Mouse (Mus musculus) lung, postnatal 0 days (tissue): ENCODE results near the gene Urm1.

Source experiments
- CTCF ChIP-seq: IDR thresholded peaks from 2 replicates; pipeline ENCODE4 v1.5.1; 2016; ENCODE audit warnings: antibody characterized with exemption, mild to moderate bottlenecking
- EP300 ChIP-seq: IDR thresholded peaks from 2 replicates; pipeline ENCODE4 v1.6.1; 2016; ENCODE audit warnings: antibody characterized with exemption, mild to moderate bottlenecking, control low read depth

DNA sequence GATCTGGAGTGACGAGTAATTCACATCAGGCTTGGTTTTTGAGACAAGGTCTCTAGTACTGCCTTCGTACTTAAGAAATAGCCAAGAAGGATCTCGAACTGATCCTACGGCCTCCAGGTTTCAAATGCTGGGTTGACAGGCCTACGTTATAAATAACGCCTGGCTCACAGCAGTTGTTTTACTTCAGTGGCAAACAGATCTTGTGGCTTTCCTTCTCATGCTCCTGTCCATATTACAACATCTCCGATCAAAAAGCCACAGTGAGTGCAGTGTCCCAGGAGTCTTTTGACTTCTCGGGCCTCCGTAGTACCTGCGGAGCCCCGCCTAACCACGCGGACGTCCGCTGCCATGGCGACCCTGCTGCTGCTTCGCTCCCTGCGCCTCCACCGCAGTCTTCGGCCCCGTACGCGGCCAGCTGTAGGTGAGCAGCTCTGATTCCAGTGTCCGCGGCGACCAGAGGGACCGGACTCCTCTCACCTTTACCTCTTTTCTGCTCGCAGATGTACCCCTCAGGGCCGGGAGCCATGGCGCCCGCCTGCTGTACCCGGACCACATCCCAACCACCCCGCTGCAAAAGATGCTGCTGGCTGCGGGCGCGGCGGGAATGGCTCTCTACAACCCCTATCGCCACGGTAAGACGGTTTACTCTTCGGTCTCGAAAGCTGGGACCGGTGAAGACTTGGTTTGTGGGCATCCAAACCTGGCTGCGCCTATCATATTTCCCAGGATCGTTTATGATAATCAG lies 31.8 kb upstream of the Urm1 start, which contains the start of gene Trub2:
- TF ChIP-seq CTCF (no peak), EP300 (no peak; the same call in 1 of the 2 replicates)
